Mouse (Mus musculus) forebrain, embryonic 14.5 days (tissue): ENCODE results near the gene Gm12800. TPM values are rescaled to one million over a fixed set of nuclear protein-coding genes. Genes with fewer than 3 reads are reported as not detected.

Experiments used
- polyA plus RNA-seq: library from polyadenylated mRNA; unstranded; fragments of >200 nt; fragmentation: Nextera tagmentation; extraction: Ambion mirVana; gene quantifications from 2 replicates; pipeline ENCODE4 v1.2.1, GENCODE M21; 2014

The Gm12800 gene
- polyA plus RNA-seq, 1 experiment from 2014 or later, result not detected

Other genes starting within 250 kb of the Gm12800 start
- 3.6 and 5.3 TPM in 2 replicates for gene Lepr, start 191.7 kb upstream of the Gm12800 start, polyA plus RNA-seq
- not detected in 2 replicates for gene B020004J07Rik, start 65.1 kb upstream of the Gm12800 start, polyA plus RNA-seq
- not detected in 2 replicates for gene C130073F10Rik, start 15.3 kb upstream of the Gm12800 start, polyA plus RNA-seq
- not detected in 2 replicates for gene Gm12794, start 31.3 kb downstream of the Gm12800 start, polyA plus RNA-seq
- gene Gm12790, start 71.9 kb downstream of the Gm12800 start, polyA plus RNA-seq, result not detected in 2 replicates
- gene Gm12789, start 77.5 kb downstream of the Gm12800 start, polyA plus RNA-seq, result not detected in 2 replicates
- gene Pde4b, start 178.4 kb downstream of the Gm12800 start, polyA plus RNA-seq, result 30.8 and 36.2 TPM in 2 replicates